ENCODE assay signal across 8 mouse cellular contexts in genomic region chr4:123748726-123749415, GRCm38 (mm10). TPM values are rescaled to one million over a fixed set of nuclear protein-coding genes. Genes with fewer than 3 reads are reported as not detected.
DNase-seq lines count a peak whose midpoint lies in the region; ATAC-seq and TF ChIP-seq lines count a peak whose summit lies in the region.

No protein-coding gene starts in this region.

- peak; percentile 21 for DNase-seq in kidney, postnatal 0 days (ENCODE audit: low spot score)
- DNase-seq in kidney, postnatal 36 days: no peak
- no peak for DNase-seq in frontal cortex, postnatal 10 days (ENCODE audit: low spot score in 2 of 2)
- no peak for DNase-seq in layer of hippocampus, adult 9-10 months (ENCODE audit: low spot score)
- DNase-seq in kidney, postnatal 25 days: no peak

- H3K27ac ChIP-seq in kidney, postnatal 0 days: no peak overlapping the region
- peak overlapping the region; percentile 43 for H3K27ac ChIP-seq in bone marrow macrophage, adult 2 months (ENCODE audit: insufficient read depth, low read depth, low read length)
- peak overlapping the region; percentile 96 for H3K27ac ChIP-seq in hindbrain, embryonic 13.5 days
- H3K27ac ChIP-seq in midbrain, embryonic 16.5 days (ENCODE audit: low read length): peak overlapping the region; percentile 90; the same call in 1 of the 2 replicates

- no peaks in the 10 kb centered on the region for H3K27me3 ChIP-seq in kidney, postnatal 0 days (ENCODE audit: insufficient read depth, low read length)
- 0 out of 2 replicates have a peak, but pooled peaks cover 7% of the 10 kb centered on the region for H3K27me3 ChIP-seq in hindbrain, embryonic 13.5 days
- peaks cover 2% of the 10 kb centered on the region; the same call in 1 of the 2 replicates for H3K27me3 ChIP-seq in midbrain, embryonic 16.5 days (ENCODE audit: control insufficient read depth, insufficient read depth, low read depth, low read length)

- TF ChIP-seq POLR2A in bone marrow macrophage, adult 2 months (IDR thresholded peaks at IDR 0.05; ENCODE audit: borderline replicate concordance, low read depth, low read length): no peak

- 0 out of 2 replicates have a peak, but pooled peaks have one; percentile 8 for TF ChIP-seq CTCF in kidney, postnatal 0 days (IDR thresholded peaks at IDR 0.05; ENCODE audit: low read depth)
- TF ChIP-seq CTCF in bone marrow macrophage, adult 2 months (IDR thresholded peaks at IDR 0.05; ENCODE audit: low read depth, low read length): no peak

- peak overlapping the region; percentile 94 for H3K4me3 ChIP-seq in kidney, postnatal 0 days (replicated peaks; ENCODE audit: low read depth, low read length)
- peak overlapping the region; percentile 64 for H3K4me3 ChIP-seq in bone marrow macrophage, adult 2 months (ENCODE audit: insufficient read depth, low read length)
- peak overlapping the region; percentile 100 for H3K4me3 ChIP-seq in hindbrain, embryonic 13.5 days
- peak overlapping the region; percentile 99 for H3K4me3 ChIP-seq in midbrain, embryonic 16.5 days (ENCODE audit: low read depth, low read length)

- ATAC-seq in kidney, postnatal 0 days (replicated peaks; ENCODE audit: low FRiP score, low read depth): no peak
- ATAC-seq in hindbrain, embryonic 13.5 days (ENCODE audit: low FRiP score): no peak
- no peak for ATAC-seq in midbrain, embryonic 16.5 days

- no peaks in the 10 kb centered on the region for H3K9me3 ChIP-seq in kidney, postnatal 0 days (replicated peaks; ENCODE audit: low read length)
- H3K9me3 ChIP-seq in hindbrain, embryonic 13.5 days: no peaks in the 10 kb centered on the region
- H3K9me3 ChIP-seq in midbrain, embryonic 16.5 days (replicated peaks; ENCODE audit: control insufficient read depth, low read length, poor library complexity, severe bottlenecking): no peaks in the 10 kb centered on the region

- H3K9ac ChIP-seq in kidney, postnatal 0 days (ENCODE audit: low read depth, low read length): peak overlapping the region; percentile 88
- peak overlapping the region; percentile 95 for H3K9ac ChIP-seq in hindbrain, embryonic 13.5 days
- H3K9ac ChIP-seq in midbrain, embryonic 16.5 days (ENCODE audit: low read depth, low read length): peak overlapping the region; percentile 93

- H3K36me3 ChIP-seq in kidney, postnatal 0 days (ENCODE audit: insufficient read depth, low read length): no peaks in the 10 kb centered on the region
- H3K36me3 ChIP-seq in hindbrain, embryonic 13.5 days: no peaks in the 10 kb centered on the region
- H3K36me3 ChIP-seq in midbrain, embryonic 16.5 days (ENCODE audit: control insufficient read depth, insufficient read depth, low read length): no peaks in the 10 kb centered on the region

- peak overlapping the region; percentile 77 for H3K4me2 ChIP-seq in kidney, postnatal 0 days (ENCODE audit: low read length)
- peak overlapping the region; percentile 70 for H3K4me2 ChIP-seq in hindbrain, embryonic 13.5 days
- H3K4me2 ChIP-seq in midbrain, embryonic 16.5 days (ENCODE audit: low read length): peak overlapping the region; percentile 75

- 7% methylated on average over 10 of the region's 10 CpGs for WGBS in kidney, postnatal 0 days
- 13% methylated on average over 10 of the region's 10 CpGs for WGBS in hindbrain, embryonic 13.5 days
- WGBS in midbrain, embryonic 16.5 days: 8% methylated on average over 10 of the region's 10 CpGs

- H3K4me1 ChIP-seq in kidney, postnatal 0 days (replicated peaks; ENCODE audit: insufficient read depth, low read length): no peaks in the 10 kb centered on the region
- peaks cover 24% of the 10 kb centered on the region for H3K4me1 ChIP-seq in bone marrow macrophage, adult 2 months (ENCODE audit: control insufficient read depth, insufficient read depth, low read length)
- H3K4me1 ChIP-seq in hindbrain, embryonic 13.5 days (replicated peaks): peaks cover 42% of the 10 kb centered on the region
- H3K4me1 ChIP-seq in midbrain, embryonic 16.5 days (ENCODE audit: control insufficient read depth, insufficient read depth, low read length): peaks cover 27% of the 10 kb centered on the region

RNA-seq across cellular contexts. Expression of gene Akirin1, which starts 1.3 kb away (rescaled TPM):
- 45.2 and 46.7 TPM in 2 replicates for polyA plus RNA-seq in kidney, postnatal 0 days (2015; fragmentation: Nextera tagmentation; extraction: Ambion mirVana)
- 47.4 and 56.1 TPM in 2 replicates for polyA plus RNA-seq in bone marrow macrophage, adult 2 months (2012; ENCODE audit: insufficient read depth, insufficient read length, missing spikeins)
- polyA plus RNA-seq in hindbrain, embryonic 13.5 days (2015; fragmentation: Nextera tagmentation; extraction: Ambion mirVana): 85.9 and 88.5 TPM in 2 replicates
- polyA plus RNA-seq in midbrain, embryonic 16.5 days (2015; fragmentation: Nextera tagmentation; extraction: Ambion mirVana): 77.2 and 86.4 TPM in 2 replicates

RNA-seq across cellular contexts. Expression of gene Ndufs5, which starts 30.9 kb away (rescaled TPM):
- 456 and 482 TPM in 2 replicates for polyA plus RNA-seq in kidney, postnatal 0 days (2015; fragmentation: Nextera tagmentation; extraction: Ambion mirVana)
- 110 and 121 TPM in 2 replicates for polyA plus RNA-seq in bone marrow macrophage, adult 2 months (2012; ENCODE audit: insufficient read depth, insufficient read length, missing spikeins)
- 438 and 450 TPM in 2 replicates for polyA plus RNA-seq in hindbrain, embryonic 13.5 days (2015; fragmentation: Nextera tagmentation; extraction: Ambion mirVana)
- polyA plus RNA-seq in midbrain, embryonic 16.5 days (2015; fragmentation: Nextera tagmentation; extraction: Ambion mirVana): 403 and 425 TPM in 2 replicates

RNA-seq across cellular contexts. Expression of gene Rhbdl2, which starts 38.8 kb away (rescaled TPM):
- polyA plus RNA-seq in kidney, postnatal 0 days (2015; fragmentation: Nextera tagmentation; extraction: Ambion mirVana): 5.7 and 5.9 TPM in 2 replicates
- not detected in 2 replicates for polyA plus RNA-seq in bone marrow macrophage, adult 2 months (2012; ENCODE audit: insufficient read depth, insufficient read length, missing spikeins)
- polyA plus RNA-seq in hindbrain, embryonic 13.5 days (2015; fragmentation: Nextera tagmentation; extraction: Ambion mirVana): 0.60 and 1.2 TPM in 2 replicates
- 1.4 and 1.7 TPM in 2 replicates for polyA plus RNA-seq in midbrain, embryonic 16.5 days (2015; fragmentation: Nextera tagmentation; extraction: Ambion mirVana)
